Mouse (Mus musculus): ENCODE measurements around the gene Ttc21a.

DNA sequence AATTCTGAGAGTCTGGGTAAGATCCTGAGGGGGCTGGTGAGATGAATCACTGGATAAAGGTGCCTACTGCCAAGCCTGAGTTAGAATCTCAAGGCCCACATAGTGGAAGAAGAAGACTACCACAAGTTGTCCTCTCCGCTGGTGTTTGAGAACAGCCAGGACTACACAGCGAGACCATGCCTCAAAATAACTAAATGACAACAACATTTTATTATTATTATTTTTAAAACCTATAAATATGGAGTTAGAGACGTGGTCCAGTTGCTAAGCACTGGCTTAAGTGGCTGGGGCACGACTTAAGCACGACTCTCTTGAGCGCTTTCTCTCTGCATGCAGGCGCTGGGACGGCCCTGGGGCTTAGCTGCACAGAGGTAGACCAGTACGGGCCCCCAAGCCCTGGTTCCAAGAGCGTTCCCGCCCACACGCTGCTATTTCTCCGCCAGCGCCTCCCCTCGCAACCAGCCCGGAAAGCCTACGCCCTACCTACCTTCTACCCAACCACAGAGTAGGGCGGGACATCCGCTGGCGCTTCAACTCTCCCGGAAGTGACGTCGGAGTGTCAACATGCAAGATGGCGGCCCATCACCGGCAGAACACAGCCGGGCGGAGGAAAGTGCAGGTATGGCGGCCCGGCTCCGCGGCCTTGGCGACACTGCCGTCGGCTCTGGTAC lies 42.9 kb upstream of the Ttc21a start, which contains the start of gene Wdr48:
- TF ChIP-seq CTCF (conservative IDR thresholded peaks at IDR 0.05; ENCODE audit: insufficient read depth, insufficient read length, low read depth, low read length) (no peak), POLR2A (IDR thresholded peaks at IDR 0.05; ENCODE audit: low read depth, low read length) (peak; percentile 45)

Data from kidney, adult 2 months (tissue).